Mouse (Mus musculus): ENCODE results near the gene Mtfr2. TPM values are rescaled to one million over a fixed set of nuclear protein-coding genes. Genes with fewer than 3 reads are reported as not detected.

Gene Mtfr2
- polyA plus RNA-seq, 1 experiment: not detected

DNA sequence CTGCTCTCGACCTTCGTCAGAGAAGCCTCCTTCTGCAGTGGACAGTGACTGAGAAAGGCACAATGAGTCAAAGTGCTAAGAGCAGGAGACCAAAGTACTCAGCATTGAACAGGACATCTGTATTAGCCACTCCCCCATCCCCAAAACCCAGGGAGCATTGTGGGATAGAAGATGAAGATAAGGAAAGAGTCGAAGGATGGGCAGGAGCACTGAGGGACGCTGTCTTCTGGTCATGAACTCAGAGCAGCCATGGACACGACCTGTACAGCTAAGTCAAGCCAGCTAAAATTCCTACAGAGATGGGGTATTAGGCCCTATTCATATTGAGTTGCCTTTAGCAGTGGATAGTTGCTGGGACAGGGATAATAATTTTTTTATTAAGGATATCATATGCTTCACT is 55.4 kb downstream of the Mtfr2 start:
- no peaks in the 10 kb centered on the region for H3K4me1 ChIP-seq (ENCODE audit: control insufficient read depth, insufficient read depth, insufficient read length, low read length)
- no peak overlapping the region for H3K4me3 ChIP-seq (ENCODE audit: insufficient read depth, low read depth, low read length)
- H3K27ac ChIP-seq (replicated peaks; ENCODE audit: low read depth, low read length): no peak overlapping the region

DNA sequence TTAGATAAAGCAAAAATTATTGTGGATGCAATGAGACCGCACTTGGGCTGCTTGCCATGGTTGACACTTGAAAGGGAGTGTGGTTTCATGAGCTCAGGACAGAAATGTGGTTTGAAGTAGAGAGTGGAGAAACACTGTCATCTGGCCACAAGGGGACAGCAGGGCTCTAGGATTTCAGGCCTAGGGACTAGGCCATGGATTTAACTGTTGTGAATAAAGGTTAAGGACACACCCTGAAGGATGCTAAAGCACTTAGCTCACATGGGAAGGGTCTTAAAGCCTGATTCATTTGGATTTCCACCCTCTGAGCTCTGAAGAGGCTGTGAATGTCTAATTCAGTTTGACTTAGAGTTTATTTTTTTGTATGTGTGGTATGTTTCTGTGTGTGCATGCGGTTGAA is 57.9 kb downstream of the Mtfr2 start:
- Histone ChIP-seq H3K27ac (replicated peaks; ENCODE audit: low read depth, low read length) (no peak overlapping the region), H3K4me3 (ENCODE audit: insufficient read depth, low read depth, low read length) (no peak overlapping the region), H3K4me1 (ENCODE audit: control insufficient read depth, insufficient read depth, insufficient read length, low read length) (no peaks in the 10 kb centered on the region)

DNA sequence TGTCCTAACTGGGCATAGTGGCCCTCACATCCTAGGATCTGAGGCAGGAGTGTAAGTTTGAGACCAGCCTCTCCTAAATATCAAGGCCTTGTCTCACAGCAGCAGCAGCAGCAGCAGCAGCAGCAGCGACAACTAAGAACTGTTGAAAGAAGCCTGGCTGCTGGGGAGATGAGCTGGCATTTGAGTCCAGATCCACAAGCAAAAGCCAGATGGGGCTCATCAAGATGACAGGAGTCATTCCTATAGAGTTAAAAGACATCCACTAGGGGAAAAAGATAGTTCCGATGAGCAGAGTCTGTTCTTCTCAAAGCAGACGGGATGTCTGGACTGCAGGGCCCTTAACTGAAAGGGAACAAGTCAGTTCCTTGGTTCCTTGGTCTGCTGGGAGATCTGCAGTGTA is 60.8 kb downstream of the Mtfr2 start:
- Histone ChIP-seq H3K4me1 (ENCODE audit: control insufficient read depth, insufficient read depth, insufficient read length, low read length) (no peaks in the 10 kb centered on the region), H3K4me3 (ENCODE audit: insufficient read depth, low read depth, low read length) (no peak overlapping the region), H3K27ac (replicated peaks; ENCODE audit: low read depth, low read length) (no peak overlapping the region)

DNA sequence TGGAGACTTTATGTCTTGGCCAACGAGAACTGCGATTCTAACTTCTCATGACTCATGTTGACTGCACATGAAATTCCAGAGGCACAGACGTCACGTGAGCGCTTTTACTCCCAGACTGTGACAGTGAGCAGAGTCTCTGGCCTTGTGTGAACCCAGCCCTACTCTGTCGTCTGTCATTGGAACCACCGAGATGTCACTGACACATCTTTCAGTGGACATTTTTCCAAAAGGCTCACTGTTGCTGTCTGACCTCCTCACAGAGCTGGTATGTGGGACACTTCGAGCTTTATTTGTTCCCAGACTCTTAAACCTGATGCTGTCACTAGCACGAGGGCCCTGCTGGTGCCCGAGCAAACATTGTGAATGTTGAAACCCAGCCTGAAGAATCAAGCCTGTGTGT is 61.6 kb downstream of the Mtfr2 start:
- Histone ChIP-seq H3K27ac (replicated peaks; ENCODE audit: low read depth, low read length) (no peak overlapping the region), H3K4me1 (ENCODE audit: control insufficient read depth, insufficient read depth, insufficient read length, low read length) (no peaks in the 10 kb centered on the region), H3K4me3 (ENCODE audit: insufficient read depth, low read depth, low read length) (no peak overlapping the region)

Other genes with a start within 250 kb of the Mtfr2 start
- 3.6 and 4.5 TPM in 2 replicates for gene Map7, start 199.3 kb upstream of the Mtfr2 start, polyA plus RNA-seq (2012; ENCODE audit: insufficient read depth, insufficient read length, missing spikeins)
- gene Bclaf1, start 35.3 kb upstream of the Mtfr2 start, polyA plus RNA-seq (2012; ENCODE audit: insufficient read depth, insufficient read length, missing spikeins): 25.9 and 34.2 TPM in 2 replicates